Mouse (Mus musculus): ENCODE measurements around the gene Pla1a.

DNA sequence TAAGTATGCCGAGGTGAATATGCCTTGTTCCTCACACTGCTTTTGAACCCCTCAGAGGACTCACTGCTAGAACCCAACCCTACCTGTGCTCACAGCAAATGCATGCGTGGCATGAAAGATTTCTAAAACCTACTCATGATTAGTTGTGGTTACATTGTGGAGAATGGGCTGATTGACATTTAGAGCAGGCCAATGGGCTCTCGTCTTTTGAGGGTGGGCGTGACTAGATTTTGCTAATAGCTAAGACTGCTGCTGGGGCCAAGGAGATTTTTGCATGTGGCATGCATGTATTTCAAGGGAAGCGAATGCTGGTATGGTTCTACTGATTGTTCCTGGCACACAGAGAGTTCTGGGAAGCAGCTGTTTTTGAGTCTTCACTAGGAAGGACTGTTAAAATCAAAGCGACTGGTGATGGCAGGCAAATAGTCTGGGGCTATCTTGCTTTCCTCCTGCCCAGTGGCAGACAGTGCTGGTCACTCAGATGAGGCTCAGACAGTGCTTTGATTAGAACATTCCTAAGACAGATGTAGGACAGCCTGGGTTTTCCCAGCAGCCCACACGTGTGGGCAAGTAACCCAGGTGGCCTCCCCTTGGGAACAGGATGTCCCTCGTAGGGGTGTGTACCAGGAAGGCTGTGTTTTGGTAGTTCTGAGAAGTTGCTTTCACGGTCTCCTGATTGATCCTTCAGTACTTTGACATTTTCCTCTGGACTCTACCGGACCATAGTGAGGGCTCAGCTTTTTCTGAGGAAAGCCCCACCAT, 58.4 kb downstream of the Pla1a start:
- no peak for TF ChIP-seq GATA1 (IDR thresholded peaks at IDR 0.05; ENCODE audit: borderline replicate concordance, low read length)
- no peak for TF ChIP-seq FLI1 (IDR thresholded peaks at IDR 0.05; ENCODE audit: low read length)
